Mouse (Mus musculus) lung, postnatal 14 days (tissue): ENCODE data around the gene Alms1.
"Not testable (repeated sequence)": the region's sequence is repeated elsewhere in the genome, so short reads cannot be mapped to it uniquely, and the experiment has no call there.

Source experiments
- DNase-seq: peaks from one replicate; pipeline ENCODE4 v3.0.0; 2021

The Alms1 gene

DNA sequence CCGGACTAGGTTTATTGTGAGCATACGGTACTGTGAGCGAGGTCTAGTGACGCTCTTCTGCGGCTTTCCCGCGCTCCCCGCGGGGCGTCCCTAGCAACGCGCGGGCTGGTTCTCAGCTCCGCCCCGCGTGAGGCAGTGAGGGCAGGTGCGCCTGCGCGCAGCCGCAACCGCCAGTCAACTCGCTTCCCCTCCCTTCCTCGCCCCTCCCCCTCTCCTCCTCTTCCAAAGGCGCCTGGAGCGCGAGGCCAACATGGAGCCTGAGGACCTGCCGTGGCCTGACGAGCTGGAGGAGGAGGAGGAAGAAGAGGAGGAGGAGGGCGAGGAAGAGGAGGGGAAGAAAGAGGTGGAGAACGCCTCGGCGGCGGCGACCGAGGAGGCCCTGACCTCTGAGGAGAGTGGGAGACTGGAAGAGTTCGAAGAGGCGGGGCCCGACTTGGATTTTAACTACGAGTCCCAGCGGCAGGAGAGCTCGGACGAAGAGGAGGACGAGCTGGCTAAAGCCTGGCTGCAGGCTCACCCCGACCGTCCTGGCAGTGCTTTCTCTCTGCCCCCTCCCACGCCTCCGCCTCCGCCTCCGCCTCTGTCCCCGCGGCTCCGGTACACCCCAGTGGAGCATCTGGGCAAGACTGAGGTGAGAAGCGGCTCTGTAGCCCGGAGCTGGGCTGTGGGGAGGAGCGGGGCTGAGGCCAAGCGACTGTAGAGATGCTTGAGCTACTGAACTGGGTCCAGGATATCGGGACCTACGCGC is at the start of gene Alms1:
Alms1 (plus strand) TSS at position 136 of the 748 bp plus-strand sequence.
- DNase-seq = peak; percentile 96

DNA sequence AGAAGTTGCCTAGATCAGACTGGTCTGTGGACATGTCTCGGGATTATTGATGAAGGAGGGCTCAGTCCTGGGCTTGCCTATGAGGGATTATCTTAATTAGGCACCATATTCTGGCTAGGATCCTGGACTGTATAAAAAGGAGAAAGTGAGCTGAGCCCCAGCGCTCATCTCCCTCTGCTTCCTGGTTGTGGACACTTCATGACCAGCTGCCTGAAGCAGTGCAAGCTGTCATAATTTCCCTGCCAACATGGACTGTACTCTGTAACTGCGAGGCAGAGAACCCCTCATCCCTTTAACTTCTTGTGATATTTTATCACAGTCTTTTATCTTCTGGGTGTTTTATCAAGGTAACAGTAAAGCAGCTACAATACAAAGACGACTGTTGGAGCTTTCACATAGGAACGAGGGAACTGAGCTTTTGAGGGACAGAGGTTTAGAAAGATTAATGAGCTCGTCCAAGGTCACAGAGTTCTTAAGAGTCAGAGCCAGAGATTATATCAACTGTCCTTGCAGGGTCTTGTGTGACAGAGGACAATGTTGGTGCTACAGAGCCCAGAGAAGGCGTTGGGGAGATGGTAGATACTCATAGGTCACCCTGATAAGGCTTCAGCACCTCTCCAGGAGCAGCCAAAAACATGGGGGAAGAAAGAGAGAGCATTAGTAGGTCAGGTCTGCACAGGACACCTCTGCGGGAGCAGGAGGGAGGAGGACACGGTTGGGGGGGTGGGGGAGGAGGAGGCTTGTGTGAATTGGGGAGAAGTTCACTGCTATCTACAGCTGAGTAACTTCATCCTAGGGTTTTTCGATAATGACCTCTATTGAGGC is 43.8 kb upstream of the Alms1 start:
- no peak for DNase-seq

DNA sequence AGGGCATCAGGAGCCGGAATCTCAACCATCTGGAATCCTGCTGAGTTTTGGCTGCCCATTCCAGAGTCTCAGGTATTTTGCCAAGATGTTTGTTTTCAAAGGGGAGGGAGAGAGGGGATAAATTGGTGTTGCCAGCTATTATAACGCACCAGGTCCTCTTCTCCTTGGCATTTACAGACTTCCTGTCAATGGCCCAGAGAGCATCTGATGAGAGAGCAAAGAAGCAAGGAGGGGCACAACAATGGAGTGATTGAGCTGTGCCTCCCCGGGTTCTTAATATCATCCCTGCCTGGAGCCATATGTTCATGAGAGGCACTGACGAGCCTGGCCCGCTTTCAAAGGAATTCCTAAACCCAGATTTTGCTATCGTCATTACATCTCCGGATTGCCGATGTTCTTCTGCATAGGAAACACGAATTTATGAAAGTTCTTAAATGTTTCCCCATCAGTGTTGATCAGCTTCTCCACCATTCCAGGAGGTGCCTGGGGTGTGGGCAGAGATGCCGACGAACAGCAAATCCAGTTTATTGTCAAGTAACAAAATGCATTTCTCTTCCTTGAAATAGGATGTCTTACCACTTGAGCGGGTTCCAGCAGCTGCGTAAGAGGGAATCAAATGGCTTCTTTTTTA is 43.0 kb upstream of the Alms1 start:
- DNase-seq = no peak

DNA sequence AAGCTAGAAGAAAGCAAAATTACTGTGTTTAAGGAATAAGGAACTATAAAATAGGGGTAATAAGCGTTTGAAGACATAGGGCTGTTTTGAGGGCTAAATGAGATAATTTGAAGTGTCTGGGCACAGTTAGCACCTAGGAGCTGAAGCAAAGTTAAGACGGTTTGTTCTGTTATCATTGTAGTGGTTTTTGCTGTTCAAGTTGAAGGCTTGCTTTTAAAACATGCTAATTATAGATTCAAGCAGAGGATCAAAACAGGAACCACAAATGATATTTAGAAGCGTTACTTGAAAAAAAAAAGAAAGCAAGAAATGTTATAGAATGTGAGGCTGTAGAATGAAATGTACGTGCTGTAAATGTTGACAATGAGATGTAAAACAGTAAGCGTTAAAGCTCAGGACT is 39.7 kb upstream of the Alms1 start:
- no peak for DNase-seq

DNA sequence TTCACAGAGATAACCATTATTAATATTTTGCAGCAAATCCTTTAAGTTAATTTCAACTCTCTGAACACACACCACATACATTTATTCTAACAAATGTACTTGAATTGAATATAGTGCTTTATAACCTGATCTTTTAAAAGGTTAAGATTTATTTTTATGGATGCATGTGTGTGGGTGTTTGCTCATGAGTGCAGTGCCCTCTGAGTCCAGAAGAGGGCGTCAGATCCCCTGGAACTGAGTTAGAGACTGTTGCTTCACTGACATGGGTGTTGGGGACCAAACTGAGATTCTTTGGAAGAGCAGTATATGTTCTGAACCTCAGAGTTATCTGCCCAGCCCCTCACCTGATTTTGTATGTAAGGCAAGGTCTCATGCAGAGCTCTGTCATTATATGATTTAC is 25.0 kb upstream of the Alms1 start:
- no peak for DNase-seq

DNA sequence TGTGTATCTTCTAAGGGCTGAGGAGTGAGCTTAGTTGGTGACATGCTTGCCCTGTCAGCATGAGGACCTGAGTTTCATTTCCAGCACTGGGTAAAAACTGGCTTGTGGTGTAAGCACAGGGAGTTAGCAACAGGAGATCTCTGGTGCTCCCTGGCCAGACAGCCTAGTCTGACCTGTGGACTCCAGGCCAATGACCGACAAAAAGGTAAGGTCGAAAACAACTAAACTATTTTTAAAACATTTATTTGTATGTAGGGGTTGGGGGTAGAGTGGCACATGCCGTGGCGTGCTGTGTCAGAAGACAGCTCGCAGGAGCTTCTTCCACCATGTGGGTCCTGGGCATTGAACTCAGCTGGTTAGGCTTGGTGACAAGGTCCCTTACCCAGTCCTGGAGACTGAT is 14.5 kb upstream of the Alms1 start:
- DNase-seq = no peak

DNA sequence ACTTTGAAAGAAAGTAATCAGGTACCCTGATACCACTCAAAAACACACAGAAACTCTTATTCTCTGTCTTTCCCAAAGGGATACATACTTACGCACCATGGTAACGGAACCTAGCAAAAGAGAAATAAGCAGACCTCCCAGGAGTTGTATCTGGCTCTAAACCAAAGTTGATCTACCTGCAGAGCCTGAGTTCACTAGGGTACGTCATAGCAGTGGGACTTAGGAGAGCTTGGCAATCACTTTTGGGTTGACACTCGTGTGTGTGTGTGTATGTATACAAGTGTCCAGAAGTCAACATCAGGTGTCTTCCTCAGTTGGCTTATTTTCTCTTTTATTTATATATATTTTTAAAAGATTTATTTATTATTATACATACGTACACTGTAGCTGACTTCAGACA is 5.6 kb upstream of the Alms1 start:
- DNase-seq = no peak

DNA sequence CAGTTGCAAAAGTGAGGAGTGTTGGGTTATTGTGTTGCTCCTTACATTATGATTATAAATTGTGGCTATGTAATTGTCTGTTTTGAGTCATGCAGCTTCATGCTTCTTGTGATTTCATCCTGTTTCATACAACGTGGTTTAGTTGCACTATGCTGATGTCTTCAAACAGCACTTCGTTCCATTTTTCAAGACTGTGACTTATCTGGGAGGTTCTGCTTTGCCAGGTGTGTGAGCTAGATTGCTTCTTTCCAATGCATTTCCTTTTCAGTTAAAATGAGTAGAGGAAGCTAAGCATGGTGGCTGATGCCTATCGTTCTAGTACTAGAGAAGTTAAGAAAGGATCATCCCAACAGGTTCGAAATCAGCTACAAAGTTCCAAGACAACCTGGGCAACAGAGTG is 2.7 kb upstream of the Alms1 start:
- DNase-seq = no peak

DNA sequence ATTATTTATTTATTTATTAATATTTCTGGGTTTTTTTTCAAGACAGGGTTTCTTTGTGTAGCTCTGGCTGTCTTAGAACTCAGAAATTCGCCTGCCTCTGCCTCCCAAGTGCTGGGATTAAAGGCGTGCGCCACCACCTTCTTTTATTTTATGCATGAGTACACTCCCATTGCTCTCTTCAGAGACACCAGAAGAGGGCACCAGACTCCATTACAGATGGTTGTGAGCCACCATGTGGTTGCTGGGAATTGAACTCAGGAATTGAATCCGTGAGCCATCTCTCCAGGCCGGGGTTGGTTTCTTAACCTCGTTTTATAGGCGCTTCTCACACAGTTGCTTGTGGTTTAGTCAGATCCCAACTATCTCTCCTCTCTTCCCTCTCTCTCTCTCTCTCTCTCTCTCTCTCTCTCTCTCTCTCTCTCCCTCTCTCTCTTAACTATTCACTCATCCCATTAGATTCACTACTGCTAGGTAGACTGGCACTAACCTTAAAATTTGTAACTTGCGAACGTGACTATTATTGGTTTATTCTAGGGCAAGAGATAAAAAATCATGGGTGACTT is 445 bp upstream of the Alms1 start:
- peak; percentile 2 for DNase-seq

DNA sequence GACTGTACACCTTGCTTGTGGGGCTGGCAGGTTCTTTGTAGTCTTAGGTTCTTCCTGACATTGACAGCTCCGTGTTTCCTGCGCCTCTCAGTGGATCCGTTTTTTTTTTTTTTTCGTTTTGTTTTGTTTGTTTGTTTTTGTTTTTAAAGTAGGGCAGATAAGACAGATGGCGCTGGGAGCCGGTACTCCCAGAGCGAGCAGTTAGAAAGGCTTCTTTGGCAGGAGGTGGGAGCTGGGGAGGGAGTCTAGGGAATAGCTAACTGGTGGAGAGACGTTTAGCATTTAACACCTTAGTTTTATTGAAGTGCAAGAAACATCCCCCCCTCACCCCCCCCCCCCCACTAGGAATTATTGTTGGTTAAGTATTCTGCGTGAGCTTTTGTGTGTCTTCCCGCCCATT is 833 bp downstream of the Alms1 start:
- no peak for DNase-seq

DNA sequence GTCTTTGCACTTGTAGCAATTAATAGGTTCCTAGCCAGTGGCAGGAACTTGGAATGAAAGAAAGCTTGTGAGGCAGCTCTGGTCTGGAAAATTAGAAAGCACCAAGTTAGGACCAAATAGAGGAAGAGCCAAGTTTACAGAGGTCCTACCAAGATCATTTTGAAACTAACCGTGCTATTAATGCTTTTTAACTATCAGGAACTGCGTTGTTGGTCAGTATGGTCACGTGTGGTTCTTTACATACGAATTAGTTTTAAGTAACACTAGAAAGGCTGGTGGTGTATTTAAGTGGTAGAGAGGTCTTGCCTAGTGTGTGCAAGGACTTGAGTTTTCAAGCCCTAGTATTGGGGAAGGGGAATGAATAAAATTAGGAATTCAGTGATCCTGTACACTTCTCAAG is 1.2 kb downstream of the Alms1 start:
- DNase-seq = no peak

DNA sequence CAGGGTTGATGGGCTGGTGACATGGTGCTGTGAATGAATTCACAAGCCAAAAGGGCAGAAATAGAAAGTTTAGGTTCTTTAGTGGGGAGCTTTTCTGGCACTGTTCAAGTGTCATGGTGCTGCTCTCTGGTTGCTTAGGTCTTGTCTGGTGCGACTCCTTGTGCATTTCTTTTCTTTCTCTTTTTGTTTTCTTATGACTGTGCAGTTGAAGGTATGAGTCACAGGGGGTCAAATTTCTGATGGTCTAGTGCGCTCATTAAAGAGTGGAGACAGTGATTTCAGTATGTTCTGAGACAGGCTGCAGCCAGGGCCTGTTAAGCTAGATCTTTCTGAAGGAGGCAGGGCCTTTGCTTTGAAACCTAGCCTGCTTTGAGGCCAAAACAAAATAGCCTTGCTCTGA is 2.8 kb downstream of the Alms1 start:
- no peak for DNase-seq

DNA sequence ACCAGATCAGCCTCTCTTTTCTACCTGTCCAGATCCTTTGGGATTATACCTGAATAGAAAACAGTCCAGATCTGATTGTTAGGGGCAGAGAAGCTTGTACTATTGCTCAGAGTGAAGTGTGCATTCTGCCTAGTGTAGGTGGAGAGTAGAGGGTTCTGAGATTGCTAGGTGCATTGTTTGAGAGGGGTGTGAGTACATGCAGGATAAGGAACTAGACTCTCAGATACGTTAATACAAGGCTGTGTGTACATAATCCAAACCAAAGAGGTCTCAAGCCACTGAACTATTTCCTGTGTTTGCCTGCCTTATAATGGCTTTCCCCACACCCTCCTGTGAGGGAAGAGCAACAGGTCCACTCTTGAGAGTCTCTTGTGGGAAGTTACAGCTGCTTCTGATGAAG is 12.0 kb downstream of the Alms1 start:
- DNase-seq = no peak

DNA sequence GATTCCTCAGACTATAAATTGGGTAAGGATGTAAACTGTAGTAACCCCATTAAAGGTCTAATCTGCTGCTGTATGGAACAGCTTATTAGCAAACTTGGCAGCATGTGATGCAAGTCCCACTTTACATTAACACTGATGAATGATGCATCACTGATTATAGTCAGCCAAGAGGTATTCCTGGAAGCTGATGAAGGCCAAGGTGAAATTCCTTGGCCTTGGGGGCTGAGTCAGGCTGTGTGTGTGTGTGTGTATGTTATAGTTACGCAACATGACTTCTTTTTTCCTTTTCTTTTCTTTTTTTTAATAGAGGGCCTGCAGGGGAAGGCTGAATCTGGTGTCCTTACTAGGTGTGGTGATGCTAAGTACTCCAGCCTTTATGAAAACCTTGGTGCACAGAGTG is 23.2 kb downstream of the Alms1 start:
- no peak for DNase-seq

DNA sequence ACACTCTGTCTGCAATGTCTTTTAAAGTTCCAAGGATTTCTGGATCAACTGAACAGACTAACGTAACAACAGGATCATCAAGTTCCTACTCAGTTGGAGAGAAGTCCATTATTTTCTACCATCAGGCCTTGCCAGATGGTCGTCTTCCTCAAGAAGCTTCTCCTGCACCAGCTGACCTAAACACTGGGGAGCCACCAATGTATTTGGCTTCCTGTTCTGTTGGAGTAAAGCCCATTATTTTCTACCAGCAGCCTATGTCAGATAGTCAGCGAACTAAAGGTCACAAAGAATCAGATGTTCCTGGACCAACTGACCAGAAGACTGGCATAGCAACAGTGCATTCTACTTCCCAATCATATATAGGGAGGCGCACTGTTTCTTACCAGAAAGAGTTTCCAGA is 33.5 kb downstream of the Alms1 start:
- DNase-seq = no peak

DNA sequence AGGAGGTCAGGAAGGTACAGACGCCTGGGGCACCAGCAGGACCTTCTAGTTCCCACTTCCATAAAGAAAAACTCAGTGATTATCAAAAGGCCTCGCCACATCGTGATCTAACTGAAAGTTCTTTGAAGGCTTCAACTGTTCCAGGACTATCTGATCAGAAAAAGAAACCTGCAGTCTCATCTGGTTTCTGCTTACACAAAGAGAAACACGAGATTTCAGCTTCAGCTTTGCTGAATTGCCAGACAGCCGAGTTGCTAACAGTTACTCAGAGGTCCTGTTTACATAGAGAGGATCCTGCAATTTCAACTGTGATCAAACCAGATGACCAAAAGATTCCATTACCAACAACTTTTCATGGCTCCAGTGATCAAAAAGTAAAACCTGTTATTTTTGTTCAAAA is 34.3 kb downstream of the Alms1 start:
- no peak for DNase-seq

DNA sequence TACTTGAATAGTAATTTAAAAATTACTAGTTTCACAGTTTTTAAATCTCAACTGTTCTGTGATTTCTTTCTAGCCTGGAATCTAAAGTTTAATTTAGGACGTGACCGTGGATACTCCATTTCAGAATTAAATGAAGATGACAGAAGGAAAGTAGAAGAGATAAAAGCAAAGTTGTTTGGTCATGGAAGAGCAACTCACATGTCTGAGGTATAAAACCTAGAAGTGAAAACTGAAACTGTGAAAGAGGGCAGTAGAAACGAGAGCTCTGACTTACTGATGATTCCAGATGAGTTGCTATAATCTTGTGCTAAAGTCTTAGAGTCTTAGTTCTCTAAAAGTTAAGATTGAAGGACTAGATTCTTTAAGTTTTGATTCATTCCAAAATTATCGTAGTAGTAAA is 37.2 kb downstream of the Alms1 start:
- no peak for DNase-seq

DNA sequence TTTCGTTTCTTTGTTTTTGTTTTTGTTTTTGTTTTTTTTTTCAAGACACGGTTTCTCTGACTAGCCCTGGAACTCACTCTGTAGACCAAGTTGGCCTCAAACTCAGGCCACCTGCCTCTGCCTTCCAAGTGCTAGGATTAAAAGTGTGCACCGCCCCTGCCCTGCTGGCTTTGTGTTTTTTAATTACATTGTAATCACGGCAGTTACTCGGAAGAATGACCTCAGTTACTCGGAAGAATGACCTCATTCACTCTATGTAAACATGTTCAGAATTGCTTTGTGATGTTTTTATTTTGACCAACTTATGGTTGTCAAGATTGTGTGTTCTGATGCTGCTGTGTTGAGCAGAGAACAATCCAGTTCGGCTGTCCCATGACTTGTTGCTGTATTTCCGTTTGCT is 45.8 kb downstream of the Alms1 start:
- DNase-seq = no peak

DNA sequence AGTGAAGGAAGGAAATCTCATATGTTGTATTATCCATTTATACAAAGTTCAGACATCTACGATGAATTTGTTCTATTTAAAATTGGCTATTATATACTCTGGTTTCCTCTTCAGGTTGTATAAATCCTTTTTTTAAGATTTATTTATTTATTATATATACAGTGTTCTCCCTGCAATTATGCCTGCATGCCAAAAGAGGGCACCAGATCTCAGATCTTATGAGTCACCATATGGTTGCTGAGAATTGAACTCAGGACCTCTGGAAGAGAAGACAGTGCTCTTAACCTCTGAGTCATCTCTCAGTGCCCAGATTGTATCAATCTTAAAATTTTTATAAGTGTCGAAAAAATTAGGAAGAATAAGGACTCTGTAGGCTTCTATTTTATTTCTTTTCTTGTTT is 65.9 kb downstream of the Alms1 start:
- peak; percentile 1 for DNase-seq

DNA sequence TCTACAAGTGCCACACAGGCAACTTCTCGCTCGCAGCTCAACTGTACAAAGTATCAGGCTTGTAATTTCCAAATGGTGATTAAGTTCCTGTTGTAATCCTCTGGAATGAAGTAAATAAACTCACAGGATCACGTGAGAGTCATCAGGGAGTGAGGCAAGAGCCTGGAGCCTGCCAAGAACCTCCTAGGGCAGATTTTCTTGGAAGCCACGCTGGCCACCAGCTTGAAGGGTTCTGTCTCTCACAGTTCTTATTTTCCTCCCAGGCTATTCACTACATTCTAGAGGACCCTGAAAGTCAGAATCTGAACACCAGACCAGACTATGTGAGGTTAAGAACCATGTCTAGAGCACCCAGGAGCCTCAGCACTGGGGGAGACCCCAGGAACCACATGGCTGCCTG is 114.6 kb downstream of the Alms1 start:
- peak; percentile 60 for DNase-seq

DNA sequence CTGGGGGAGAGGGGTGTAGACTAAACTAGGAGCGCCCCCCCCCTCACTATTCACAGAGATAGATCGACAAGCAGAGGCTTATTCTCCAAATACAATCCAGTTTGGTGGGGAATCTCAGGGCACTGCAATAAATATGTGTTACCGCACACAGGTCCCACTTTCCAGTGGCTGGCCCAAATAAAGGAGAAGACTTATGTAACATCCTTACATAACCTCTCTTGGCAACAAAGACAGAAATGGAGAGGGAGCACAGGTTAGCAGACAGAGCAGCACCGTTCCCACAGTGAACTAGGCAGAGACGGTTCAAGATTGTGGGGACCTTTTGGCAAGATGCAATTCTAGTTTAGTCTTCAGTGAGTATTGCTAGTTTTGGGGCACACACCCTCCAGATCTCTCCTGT is 121.9 kb downstream of the Alms1 start:
- not testable (repeated sequence) for DNase-seq

DNA sequence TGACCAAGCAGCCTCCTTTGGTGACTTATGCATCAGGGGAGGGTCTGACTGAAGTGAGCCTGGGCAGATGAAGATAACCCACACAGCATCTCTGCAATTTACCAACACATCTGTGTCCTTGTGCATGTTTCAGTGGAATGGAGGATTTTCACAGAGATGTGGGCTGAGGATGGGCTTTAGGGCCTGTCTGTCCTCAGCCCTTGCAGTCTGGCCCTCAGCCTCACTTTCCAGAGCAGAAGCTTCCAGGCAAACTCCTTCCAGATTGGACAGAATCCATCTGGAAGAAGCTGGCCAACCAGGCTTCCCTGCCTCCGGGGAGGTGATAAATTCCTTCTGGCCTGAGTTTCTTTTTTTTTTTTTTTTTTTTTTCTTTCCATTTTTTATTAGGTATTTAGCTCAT is 122.3 kb downstream of the Alms1 start:
- DNase-seq = not testable (repeated sequence)

DNA sequence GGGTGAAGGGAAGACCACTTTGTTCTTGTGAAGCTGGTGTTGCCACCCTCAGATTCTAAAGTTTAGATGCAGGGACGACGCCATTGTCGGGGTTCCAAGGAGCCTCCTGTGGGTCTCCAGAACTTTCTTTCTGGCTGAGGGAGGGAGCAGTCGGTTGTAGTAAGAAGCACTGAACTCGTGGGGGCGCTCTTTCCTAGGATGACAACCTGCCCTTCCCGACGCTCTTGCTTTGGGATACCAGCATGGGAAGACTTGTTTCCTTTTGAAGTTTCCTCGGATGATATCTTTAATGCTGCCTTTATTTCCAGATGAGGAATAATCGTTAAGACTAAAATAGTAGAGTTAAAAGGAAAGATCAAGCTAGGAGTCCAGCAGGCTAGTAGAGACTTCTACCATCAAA is 125.8 kb downstream of the Alms1 start, which contains the start of gene Nat8f7:
Nat8f7 (minus strand) TSS at position 101 of the 400 bp plus-strand sequence.
- peak; percentile 4 for DNase-seq
